Mouse (Mus musculus) bone marrow, adult 2 months (tissue): ENCODE measurements around the gene Arhgef10l. TPM values are rescaled to one million over a fixed set of nuclear protein-coding genes. Genes with fewer than 3 reads are reported as not detected.

Source experiments
- H3K27ac ChIP-seq: fragments of 200-500 bp; 2 replicates; pipeline ENCODE4 v1.5.1; 2012; ENCODE audit warnings: low read depth, mild to moderate bottlenecking, control low read depth, inconsistent platforms, low read length; ENCODE audit not compliant: control insufficient read depth, poor library complexity, insufficient read depth
- H3K4me1 ChIP-seq: fragments of 200-500 bp; 2 replicates; pipeline ENCODE4 v1.6.1; 2011; ENCODE audit warnings: low read length; ENCODE audit not compliant: control insufficient read depth, insufficient read depth
- H3K4me3 ChIP-seq: fragments of 200-500 bp; replicated peaks from 2 replicates; pipeline ENCODE3; 2011; ENCODE audit warnings: mild to moderate bottlenecking, low read depth, low read length, control low read depth; ENCODE audit not compliant: control insufficient read depth
- CTCF ChIP-seq: fragments of 200-500 bp; IDR thresholded peaks from 2 replicates; pipeline ENCODE4 v1.5.1; 2011; ENCODE audit warnings: low read length, control low read depth; ENCODE audit not compliant: control insufficient read depth, insufficient read depth
- POLR2A ChIP-seq: fragments of 200-500 bp; IDR thresholded peaks from 2 replicates; pipeline ENCODE4 v1.6.1; 2011; ENCODE audit warnings: low read depth, mild to moderate bottlenecking, control low read depth, low read length, borderline replicate concordance; ENCODE audit not compliant: control insufficient read depth
- WGBS: fragments of 180-500 bp; shearing (Covaris S2); methylation state at CpG from one replicate; pipeline ENCODE4 v1.1.7; 2018; 5-methylcytosine and 5-hydroxymethylcytosine counted together
- polyA plus RNA-seq: library from polyadenylated mRNA; stranded (reverse); fragments of >200 nt; gene quantifications from 2 replicates; pipeline ENCODE4 v1.2.4, GENCODE M21; 2011; ENCODE audit warnings: low replicate concordance; ENCODE audit not compliant: missing spikeins, insufficient read depth, insufficient read length

Gene Arhgef10l
- polyA plus RNA-seq, 1 experiment = 11.0 TPM

- no peak overlapping the region for H3K4me3 ChIP-seq
- TF ChIP-seq POLR2A (no peak), CTCF (no peak)
- H3K27ac ChIP-seq = no peak overlapping the region
- WGBS = 55% methylated on average over 11 of the region's 12 CpGs
- H3K4me1 ChIP-seq = peaks cover 7% of the 10 kb centered on the region; the same call in 1 of the 2 replicates
These were observed 22.4 kb upstream of the Arhgef10l start for GRCm38 (mm10) chr4:140688044-140688825.

GRCm38 (mm10) chr4:140684881-140685303, 19.1 kb upstream of the Arhgef10l start:
- WGBS = 37% methylated on average over 6 of the region's 6 CpGs
- H3K27ac ChIP-seq = no peak overlapping the region
- TF ChIP-seq POLR2A = no peak
- no peak for TF ChIP-seq CTCF
- peaks cover 5% of the 10 kb centered on the region; the same call in 1 of the 2 replicates for H3K4me1 ChIP-seq
- no peak overlapping the region for H3K4me3 ChIP-seq

GRCm38 (mm10) chr4:140684141-140684871, 18.5 kb upstream of the Arhgef10l start:
- TF ChIP-seq CTCF = no peak
- no peak for TF ChIP-seq POLR2A
- under 1% methylated on average over 16 of the region's 16 CpGs for WGBS
- Histone ChIP-seq H3K27ac (0 out of 2 replicates have a peak overlapping the region, but pooled peaks have one; percentile 17), H3K4me3 (no peak overlapping the region), H3K4me1 (peaks cover 2% of the 10 kb centered on the region; the same call in 1 of the 2 replicates)

GRCm38 (mm10) chr4:140683608-140684007, 17.8 kb upstream of the Arhgef10l start:
- 38% methylated on average over 8 of the region's 8 CpGs for WGBS
- peak overlapping the region; percentile 6 for H3K4me3 ChIP-seq
- no peak for TF ChIP-seq CTCF
- no peak for TF ChIP-seq POLR2A
- peaks cover 2% of the 10 kb centered on the region; the same call in 1 of the 2 replicates for H3K4me1 ChIP-seq
- H3K27ac ChIP-seq = no peak overlapping the region; the same call in 1 of the 2 replicates

- H3K4me3 ChIP-seq = no peak overlapping the region
- H3K27ac ChIP-seq = no peak overlapping the region
- H3K4me1 ChIP-seq = peaks cover 2% of the 10 kb centered on the region; the same call in 1 of the 2 replicates
- TF ChIP-seq POLR2A (no peak), CTCF (no peak)
- 28% methylated on average over 8 of the region's 8 CpGs for WGBS
These were observed 15.1 kb upstream of the Arhgef10l start for GRCm38 (mm10) chr4:140680731-140681397.

- no peak overlapping the region for H3K27ac ChIP-seq
- H3K4me1 ChIP-seq = peaks cover 2% of the 10 kb centered on the region; the same call in 1 of the 2 replicates
- no peak overlapping the region for H3K4me3 ChIP-seq
- 17% methylated on average over 17 of the region's 18 CpGs for WGBS
- no peak for TF ChIP-seq POLR2A
- peak; percentile 94 for TF ChIP-seq CTCF
These were observed 14.0 kb upstream of the Arhgef10l start for GRCm38 (mm10) chr4:140679723-140680380.

GRCm38 (mm10) chr4:140679038-140679437, 13.2 kb upstream of the Arhgef10l start:
- no peak overlapping the region for H3K27ac ChIP-seq
- WGBS = 16% methylated on average over 5 of the region's 5 CpGs
- H3K4me1 ChIP-seq = peaks cover 2% of the 10 kb centered on the region; the same call in 1 of the 2 replicates
- no peak overlapping the region for H3K4me3 ChIP-seq
- TF ChIP-seq POLR2A (no peak), CTCF (peak; percentile 69)
